Mouse (Mus musculus) left cerebral cortex, postnatal 14 days (tissue): ENCODE measurements around the gene Qtrt1. TPM values are rescaled to one million over a fixed set of nuclear protein-coding genes. Genes with fewer than 3 reads are reported as not detected.

Experiments
- DNase-seq, 2 experiments: peaks; one replicate each; pipeline ENCODE4 v3.0.0; 2021 to 2022; ENCODE audit warnings: low spot score in 2 of 2, mixed read lengths in 1 of 2
- intact Hi-C: fragments of 180-260 bp; cut with DNase I; formaldehyde crosslinking; loops from one replicate; pipeline ENCODE4 v1.15.1; 2025
- total RNA-seq, 2 experiments: library from RNA; stranded (reverse); gene quantifications; 2 replicates each; pipeline ENCODE4 v1.2.3; 2021

The Qtrt1 gene
- total RNA-seq, 2 experiments from 2014 or later = 24.3 to 26.2 TPM

DNA sequence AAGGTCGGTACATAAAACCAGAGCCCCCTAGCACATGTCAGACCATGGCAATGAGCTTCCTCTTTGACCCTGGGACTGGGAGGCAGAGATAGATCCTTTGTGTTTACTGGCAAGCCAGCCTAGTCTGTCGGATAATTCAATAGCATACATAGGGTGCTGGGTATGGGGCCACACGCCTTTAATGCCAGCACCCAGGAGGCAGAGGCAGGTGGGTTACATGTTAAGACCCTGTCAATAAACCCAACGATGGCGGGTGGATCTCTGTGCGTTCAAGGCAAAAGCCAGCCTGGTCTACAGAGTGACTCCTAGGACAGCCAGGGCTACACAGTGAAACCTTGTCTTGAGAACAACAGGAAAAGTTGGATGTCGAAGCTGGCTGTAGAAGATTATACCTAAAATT lies 3.0 kb upstream of the Qtrt1 start:
- intact Hi-C loops = no loop called here
- no peak for DNase-seq

- DNase-seq = peak; percentile 85 to 88
- intact Hi-C loops = loop anchor here (2.0 kb wide), 2 partner anchors 43 to 97 kb away; partner anchors contain the start of genes Ap1m2 and Ilf3
These were observed 1.9 kb upstream of the Qtrt1 start for GRCm38 (mm10) chr9:21409592-21410317.

DNA sequence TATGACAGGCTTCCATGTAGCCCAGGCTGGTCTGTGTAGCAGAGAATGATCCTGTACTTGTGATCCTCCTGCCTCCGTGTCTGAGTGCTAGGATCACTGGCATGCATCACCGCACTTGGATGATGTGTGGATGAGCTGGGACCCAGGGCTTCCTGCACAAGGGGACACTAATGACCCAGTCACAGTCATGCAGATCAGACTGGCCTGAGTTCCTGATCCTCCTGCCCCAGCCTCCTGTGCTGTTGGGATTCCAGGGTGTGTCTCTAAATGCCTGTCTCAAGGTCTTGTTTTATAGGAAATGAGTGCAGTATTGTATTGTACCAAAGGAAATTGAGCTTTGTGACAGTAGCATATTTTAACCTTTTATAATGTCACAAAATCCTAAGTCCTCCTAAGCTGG lies 6.2 kb downstream of the Qtrt1 start:
- intact Hi-C loops = no loop called here

GRCm38 (mm10) chr9:21419646-21420045 lies 8.0 kb downstream of the Qtrt1 start:
- intact Hi-C loops = no loop called here
- no peak for DNase-seq

More for the DNA sequence above, 6.2 kb downstream of the Qtrt1 start:
- no peak for DNase-seq

- peak; percentile 100 for DNase-seq
- intact Hi-C loops = loop anchor here (5.0 kb wide), 1 partner anchor 37 kb away; no protein-coding TSS in a partner anchor
These were observed 13.3 kb downstream of the Qtrt1 start, which contains the start of gene Dnm2 for GRCm38 (mm10) chr9:21424631-21425555. Gene Dnm2, plus strand, starts transcription at chr9:21424908.

- no peak for DNase-seq
- intact Hi-C loops = loop anchor here (5.0 kb wide), 1 partner anchor 37 kb away; no protein-coding TSS in a partner anchor
These were observed 13.9 kb downstream of the Qtrt1 start for GRCm38 (mm10) chr9:21425556-21425945.

GRCm38 (mm10) chr9:21426013-21426412 lies 14.4 kb downstream of the Qtrt1 start:
- DNase-seq = no peak
- intact Hi-C loops = loop anchor here (5.0 kb wide), 1 partner anchor 36 kb away; no protein-coding TSS in a partner anchor

- DNase-seq = no peak
- intact Hi-C loops = loop anchor here (5.0 kb wide), 1 partner anchor 36 kb away; no protein-coding TSS in a partner anchor
These were observed 14.9 kb downstream of the Qtrt1 start for GRCm38 (mm10) chr9:21426525-21426924.

- intact Hi-C loops = loop anchor here (5.0 kb wide), 1 partner anchor 35 kb away; no protein-coding TSS in a partner anchor
- no peak for DNase-seq
These were observed 16.1 kb downstream of the Qtrt1 start for GRCm38 (mm10) chr9:21427773-21428172.

GRCm38 (mm10) chr9:21428178-21428577 lies 16.5 kb downstream of the Qtrt1 start:
- DNase-seq = no peak
- intact Hi-C loops = loop anchor here (5.0 kb wide), 1 partner anchor 34 kb away; no protein-coding TSS in a partner anchor

DNA sequence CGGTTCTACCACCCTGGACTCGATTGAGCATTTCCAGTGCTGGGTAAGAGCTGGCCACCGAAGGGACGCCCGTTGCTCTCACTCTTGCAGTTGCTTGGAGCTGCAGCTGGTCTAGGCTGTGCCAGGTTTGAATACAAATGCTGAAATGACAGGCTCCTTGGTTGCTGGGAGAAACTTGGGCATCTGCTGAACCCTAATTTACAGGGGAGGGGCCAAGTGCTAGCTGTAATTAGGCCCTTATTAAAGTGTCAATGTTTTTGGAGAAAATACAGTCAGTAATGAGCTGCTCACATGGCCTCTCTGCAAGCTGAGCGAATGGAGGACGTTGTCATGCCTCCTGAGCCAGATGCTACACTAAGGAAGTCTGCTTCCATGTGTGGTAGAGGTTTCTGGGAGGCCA lies 19.1 kb downstream of the Qtrt1 start:
- intact Hi-C loops = no loop called here
- DNase-seq = peak in 1 of 2 experiments; percentile 67

GRCm38 (mm10) chr9:21432066-21432465 lies 20.4 kb downstream of the Qtrt1 start:
- DNase-seq = no peak
- intact Hi-C loops = no loop called here

GRCm38 (mm10) chr9:21433766-21434165 lies 22.1 kb downstream of the Qtrt1 start:
- DNase-seq = no peak
- intact Hi-C loops = no loop called here

DNA sequence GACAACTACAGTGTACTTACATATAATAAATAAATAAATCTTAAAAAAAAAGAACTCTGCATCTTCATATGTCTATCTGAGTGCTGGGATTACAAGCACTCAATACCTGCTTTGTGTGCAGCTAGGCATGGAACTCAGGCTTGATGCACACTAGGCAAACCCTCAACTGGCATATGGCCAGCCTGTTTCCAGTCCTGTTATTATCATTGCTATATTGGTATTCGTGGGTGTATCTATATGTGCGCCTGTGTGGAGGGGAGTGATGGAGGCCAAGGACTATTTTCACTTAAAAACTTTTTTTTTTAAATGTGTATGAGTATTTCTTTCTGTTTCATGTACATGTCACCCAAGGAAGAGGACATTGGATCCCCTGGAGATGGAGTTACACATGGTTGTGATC lies 22.8 kb downstream of the Qtrt1 start:
- peak in 1 of 2 experiments; percentile 41 for DNase-seq
- intact Hi-C loops = no loop called here

DNA sequence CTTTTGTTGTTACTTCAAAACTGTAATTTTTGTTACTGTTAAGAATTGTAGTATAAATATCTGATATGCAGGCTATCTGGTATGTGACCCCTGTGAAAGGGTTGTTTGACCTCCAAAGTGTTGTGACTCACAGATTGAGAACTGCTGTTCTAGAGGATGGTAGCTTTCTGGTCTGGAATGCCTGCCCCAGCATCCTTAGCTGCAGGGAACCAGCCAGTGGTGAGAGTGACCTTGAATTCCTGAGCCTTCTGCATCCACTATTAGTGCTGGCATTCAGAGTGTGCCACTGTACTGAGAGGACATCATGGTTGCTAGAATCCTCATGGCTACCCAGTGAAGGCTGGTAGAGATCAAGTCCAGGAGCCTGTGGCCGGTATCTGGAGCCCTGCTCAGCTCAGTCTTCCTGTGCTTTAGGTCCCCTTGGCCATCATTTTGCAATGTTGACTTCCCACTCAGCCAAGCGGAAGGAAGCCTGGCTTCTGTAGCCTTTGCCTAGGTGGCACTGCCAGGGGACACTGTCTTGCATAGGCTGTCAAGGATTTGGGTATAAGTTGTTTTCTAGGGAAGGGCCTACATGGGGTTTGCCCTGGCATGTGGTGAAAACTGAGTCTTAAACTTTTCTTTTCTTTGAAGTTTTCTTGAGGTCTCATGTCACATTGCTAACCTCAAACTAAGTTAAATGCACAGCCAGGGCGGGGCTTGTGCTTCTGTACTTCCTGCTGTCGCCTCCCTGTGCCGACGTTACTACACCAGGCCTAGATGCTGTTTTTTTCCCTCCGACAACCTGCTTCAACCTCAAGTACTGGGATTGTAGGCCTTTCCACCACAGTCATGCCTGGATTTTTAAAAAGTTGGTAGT lies 24.4 kb downstream of the Qtrt1 start:
- intact Hi-C loops = no loop called here
- no peak for DNase-seq

- intact Hi-C loops = no loop called here
- no peak for DNase-seq
These were observed 25.9 kb downstream of the Qtrt1 start for GRCm38 (mm10) chr9:21437577-21437976.

DNA sequence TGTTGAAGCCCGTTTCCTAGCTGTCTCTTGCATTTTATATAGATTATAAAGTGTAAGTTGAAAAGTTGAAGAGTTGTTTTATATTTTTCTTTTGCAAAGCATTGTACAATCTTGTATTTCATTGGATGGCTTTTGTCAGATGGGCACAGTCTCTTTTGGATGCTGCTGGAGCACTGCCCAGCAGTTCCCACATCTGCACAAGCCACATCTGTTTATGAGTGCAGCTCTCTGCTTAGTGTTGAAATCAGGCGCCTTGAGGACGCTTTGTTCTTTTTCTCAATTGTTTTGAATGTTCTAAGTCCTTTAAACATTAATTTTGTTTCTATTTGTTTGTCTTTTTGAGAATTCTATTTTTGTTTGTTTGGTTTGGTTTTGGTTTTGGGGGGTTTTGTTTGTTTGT lies 26.6 kb downstream of the Qtrt1 start:
- no peak for DNase-seq
- intact Hi-C loops = no loop called here

DNA sequence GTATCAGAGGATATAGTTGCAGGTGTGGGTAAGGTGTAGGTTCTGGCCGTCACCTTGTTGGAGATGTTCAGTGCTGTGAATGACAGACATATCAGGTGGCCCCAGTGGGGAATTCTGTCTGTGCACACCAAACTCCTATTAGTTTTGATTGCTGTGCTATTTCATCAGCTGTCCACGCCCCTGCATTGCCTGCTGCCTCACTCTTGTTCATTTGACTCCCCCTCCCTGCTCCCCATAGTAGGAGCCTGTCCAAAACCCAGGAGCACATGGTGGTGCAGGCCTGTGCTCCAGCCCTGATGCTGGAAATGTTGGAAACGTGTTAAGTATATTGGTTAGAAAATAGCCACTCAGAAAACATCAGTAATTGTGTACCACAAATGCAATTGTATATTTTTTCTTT lies 27.8 kb downstream of the Qtrt1 start:
- DNase-seq = no peak

DNA sequence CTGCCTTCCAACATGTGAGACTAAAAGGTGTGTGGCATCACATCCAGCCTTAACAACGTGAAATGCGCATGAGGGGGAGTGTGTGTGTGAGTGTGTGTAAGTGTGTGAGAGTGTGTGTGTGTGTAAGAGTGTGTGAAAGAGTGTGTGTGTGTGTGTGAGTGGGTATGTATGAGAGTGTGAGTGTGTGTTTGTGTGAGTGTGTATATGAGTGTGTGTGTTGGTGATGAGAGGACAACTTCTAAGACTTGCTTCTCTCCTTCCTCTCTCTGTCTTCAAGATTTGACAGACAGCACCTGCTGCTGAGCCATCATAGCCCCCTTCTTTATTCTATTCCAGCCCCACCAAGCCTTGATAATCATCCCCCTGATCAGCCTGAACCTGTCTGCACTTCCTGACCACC lies 28.3 kb downstream of the Qtrt1 start:
- intact Hi-C loops = no loop called here

More for the DNA sequence above, 27.8 kb downstream of the Qtrt1 start:
- intact Hi-C loops = no loop called here

More for the DNA sequence above, 28.3 kb downstream of the Qtrt1 start:
- no peak for DNase-seq
